Mouse (Mus musculus) kidney, postnatal 0 days (tissue): Measurements from ENCODE around the gene Trib2. TPM values are rescaled to one million over a fixed set of nuclear protein-coding genes. Genes with fewer than 3 reads are reported as not detected.

Experiments
- ATAC-seq: fragments of 200-750 bp; cut with Nextera tagmentation; replicated peaks from 2 replicates; pipeline ENCODE4 v1.8.0; 2017; ENCODE audit warnings: low read depth, moderate number of reproducible peaks, moderate TSS enrichment, moderate library complexity; ENCODE audit not compliant: low FRiP score
- DNase-seq: peaks from one replicate; pipeline ENCODE4 v3.0.0-alpha.2; 2016; ENCODE audit warnings: low spot score
- H3K27ac ChIP-seq: fragments of 300-500 bp; sonication (generic); 2 replicates; pipeline ENCODE4 v1.5.1; 2014; ENCODE audit warnings: mild to moderate bottlenecking
- H3K27me3 ChIP-seq: fragments of 300-500 bp; sonication (generic); 2 replicates; pipeline ENCODE4 v1.6.1; 2014; ENCODE audit warnings: low read length, mixed read lengths; ENCODE audit not compliant: insufficient read depth
- H3K36me3 ChIP-seq: fragments of 300-500 bp; sonication (generic); 2 replicates; pipeline ENCODE4 v1.6.1; 2014; ENCODE audit warnings: low read length, mixed read lengths; ENCODE audit not compliant: insufficient read depth
- H3K4me1 ChIP-seq: fragments of 300-500 bp; sonication (generic); replicated peaks from 2 replicates; pipeline ENCODE4 v1.6.1; 2014; ENCODE audit warnings: antibody characterized with exemption, low read length, mixed read lengths; ENCODE audit not compliant: insufficient read depth
- H3K4me2 ChIP-seq: fragments of 300-500 bp; sonication (generic); 2 replicates; pipeline ENCODE4 v1.6.1; 2014; ENCODE audit warnings: mild to moderate bottlenecking, low read length, moderate library complexity, mixed read lengths
- H3K4me3 ChIP-seq: fragments of 300-500 bp; sonication (generic); replicated peaks from 2 replicates; pipeline ENCODE4 v1.5.1; 2014; ENCODE audit warnings: low read depth, low read length
- H3K9ac ChIP-seq: fragments of 300-500 bp; sonication (generic); 2 replicates; pipeline ENCODE4 v1.6.1; 2014; ENCODE audit warnings: low read depth, low read length
- H3K9me3 ChIP-seq: fragments of 300-500 bp; sonication (generic); replicated peaks from 2 replicates; pipeline ENCODE4 v1.6.1; 2016; ENCODE audit warnings: low read length, inconsistent platforms, mixed read lengths
- CTCF ChIP-seq: IDR thresholded peaks from 2 replicates; pipeline ENCODE4 v1.5.1; 2016; ENCODE audit warnings: antibody characterized with exemption, low read depth, mild to moderate bottlenecking, moderate library complexity
- WGBS: fragments of 180-500 bp; shearing (Covaris S2); extraction: QIAGEN DNeasy Blood & Tissue Kit; methylation state at CpG from one replicate; pipeline ENCODE4 v1.1.7; 2014; 5-methylcytosine and 5-hydroxymethylcytosine counted together
- polyA plus RNA-seq: library from polyadenylated mRNA; unstranded; fragments of >200 nt; fragmentation: Nextera tagmentation; extraction: Ambion mirVana; gene quantifications from 2 replicates; pipeline ENCODE4 v1.2.1, GENCODE M21; 2015

Trib2 gene
- polyA plus RNA-seq, 1 experiment from 2014 or later = 51.4 TPM

- ATAC-seq = no peak
- Histone ChIP-seq H3K27ac (no peak overlapping the region), H3K4me1 (peaks cover 2% of the 10 kb centered on the region; the same call in 1 of the 2 replicates), H3K4me3 (no peak overlapping the region), H3K27me3 (no peaks in the 10 kb centered on the region), H3K36me3 (peaks cover 21% of the 10 kb centered on the region), H3K4me2 (no peak overlapping the region), H3K9me3 (no peaks in the 10 kb centered on the region), H3K9ac (no peak overlapping the region)
- no peak for DNase-seq
- WGBS = 70% methylated on average over 3 of the region's 3 CpGs
- TF ChIP-seq CTCF = no peak
These were observed 20.8 kb downstream of the Trib2 start for GRCm38 (mm10) chr12:15795886-15796285.

GRCm38 (mm10) chr12:15793336-15793735 is 23.4 kb downstream of the Trib2 start:
- no peaks in the 10 kb centered on the region for H3K4me1 ChIP-seq
- H3K4me2 ChIP-seq = no peak overlapping the region
- peaks cover 16% of the 10 kb centered on the region for H3K36me3 ChIP-seq
- ATAC-seq (no peak), DNase-seq (no peak)
- WGBS = 88% methylated on average over 8 of the region's 8 CpGs
- no peak for TF ChIP-seq CTCF
- no peak overlapping the region for H3K9ac ChIP-seq
- H3K4me3 ChIP-seq = no peak overlapping the region
- H3K9me3 ChIP-seq = no peaks in the 10 kb centered on the region
- H3K27ac ChIP-seq = no peak overlapping the region
- H3K27me3 ChIP-seq = no peaks in the 10 kb centered on the region

GRCm38 (mm10) chr12:15790181-15790580 is 26.5 kb downstream of the Trib2 start:
- peaks cover 7% of the 10 kb centered on the region for H3K36me3 ChIP-seq
- H3K27me3 ChIP-seq = no peaks in the 10 kb centered on the region
- no peak overlapping the region for H3K27ac ChIP-seq
- TF ChIP-seq CTCF = no peak
- no peaks in the 10 kb centered on the region for H3K4me1 ChIP-seq
- no peak for DNase-seq
- H3K4me3 ChIP-seq = no peak overlapping the region
- 74% methylated on average over 2 of the region's 2 CpGs for WGBS
- H3K9ac ChIP-seq = no peak overlapping the region
- no peak overlapping the region for H3K4me2 ChIP-seq
- ATAC-seq = no peak
- no peaks in the 10 kb centered on the region for H3K9me3 ChIP-seq

- H3K4me1 ChIP-seq = no peaks in the 10 kb centered on the region
- H3K9ac ChIP-seq = no peak overlapping the region
- ATAC-seq (no peak), DNase-seq (peak; percentile 21)
- H3K4me2 ChIP-seq = no peak overlapping the region
- H3K4me3 ChIP-seq = no peak overlapping the region
- no peaks in the 10 kb centered on the region for H3K36me3 ChIP-seq
- no peaks in the 10 kb centered on the region for H3K9me3 ChIP-seq
- TF ChIP-seq CTCF = no peak
- no peak overlapping the region for H3K27ac ChIP-seq
- H3K27me3 ChIP-seq = no peaks in the 10 kb centered on the region
These were observed 39.7 kb downstream of the Trib2 start for GRCm38 (mm10) chr12:15777047-15777446.

- TF ChIP-seq CTCF = no peak
- Histone ChIP-seq H3K27ac (no peak overlapping the region), H3K4me1 (no peaks in the 10 kb centered on the region), H3K27me3 (no peaks in the 10 kb centered on the region), H3K9ac (no peak overlapping the region), H3K4me3 (no peak overlapping the region), H3K9me3 (no peaks in the 10 kb centered on the region), H3K36me3 (no peaks in the 10 kb centered on the region), H3K4me2 (no peak overlapping the region)
- no peak for ATAC-seq
- no peak for DNase-seq
- 79% methylated on average over 6 of the region's 6 CpGs for WGBS
These were observed 45.0 kb downstream of the Trib2 start for GRCm38 (mm10) chr12:15771686-15772085.

GRCm38 (mm10) chr12:15768536-15768935 is 48.2 kb downstream of the Trib2 start:
- WGBS = 88% methylated on average over 3 of the region's 3 CpGs
- no peak for TF ChIP-seq CTCF
- Histone ChIP-seq H3K4me2 (no peak overlapping the region), H3K4me3 (no peak overlapping the region), H3K9me3 (no peaks in the 10 kb centered on the region), H3K4me1 (no peaks in the 10 kb centered on the region), H3K36me3 (no peaks in the 10 kb centered on the region), H3K27me3 (no peaks in the 10 kb centered on the region), H3K9ac (no peak overlapping the region), H3K27ac (no peak overlapping the region)
- ATAC-seq (no peak), DNase-seq (no peak)

- H3K4me1 ChIP-seq = no peaks in the 10 kb centered on the region
- no peak overlapping the region for H3K4me3 ChIP-seq
- no peaks in the 10 kb centered on the region for H3K27me3 ChIP-seq
- WGBS = 79% methylated on average over 12 of the region's 12 CpGs
- no peaks in the 10 kb centered on the region for H3K9me3 ChIP-seq
- DNase-seq (peak; percentile 69), ATAC-seq (0 out of 2 replicates have a peak, but pooled peaks have one; percentile 25)
- no peak for TF ChIP-seq CTCF
- H3K9ac ChIP-seq = no peak overlapping the region
- no peaks in the 10 kb centered on the region for H3K36me3 ChIP-seq
- no peak overlapping the region for H3K27ac ChIP-seq
- no peak overlapping the region for H3K4me2 ChIP-seq
These were observed 50.7 kb downstream of the Trib2 start for GRCm38 (mm10) chr12:15765996-15766395.
